20 mouse cellular contexts compared by ENCODE assay signal in the genomic region with DNA sequence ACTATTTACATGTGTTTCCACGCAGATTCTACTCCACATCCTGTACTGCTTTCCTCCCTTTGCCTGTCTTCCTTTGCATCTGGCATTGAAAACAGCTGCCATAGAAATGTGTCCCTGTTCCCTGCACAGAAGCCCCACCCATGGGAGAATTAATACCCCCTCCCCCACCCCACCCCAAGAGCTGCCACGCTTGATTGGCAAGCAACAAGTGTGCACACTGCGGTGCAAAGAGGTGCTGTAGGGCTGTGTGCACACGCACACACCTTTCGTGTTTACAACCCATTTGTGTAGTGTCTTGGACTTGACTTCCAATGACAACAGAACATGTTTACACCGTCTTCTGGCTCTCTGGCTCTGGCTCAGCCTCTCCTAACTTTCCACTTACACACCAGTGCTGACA.
DNase-seq lines count a peak whose midpoint lies in the region; ATAC-seq and TF ChIP-seq lines count a peak whose summit lies in the region.
"Had no signal": no experiment of that assay in that cellular context is flagged by ENCODE, and none has a peak within 500 bp of the region (broad histone marks: within the 10 kb centered on the region; RNA-seq: fewer than 3 reads in every experiment).

No protein-coding gene starts in this region.

- DNase-seq in heart, postnatal 4 days = no peak
- no peak for DNase-seq in limb, embryonic 14.5 days (ENCODE audit: low spot score)
- DNase-seq in limb, embryonic 10.5 days (ENCODE audit: low spot score) = no peak
- DNase-seq in brain, adult 2 months (ENCODE audit: low read depth, low spot score) = peak; percentile 20
- DNase-seq: adrenal gland, postnatal 14 days; cerebellum, adult 18-20 months; cerebellum, adult 9-11 months; cerebellum, postnatal 36 days; gastrocnemius, postnatal 14 days; heart, adult 2 months; heart, postnatal 36 days had no signal

- H3K9ac ChIP-seq in heart, embryonic 12.5 days = no peak overlapping the region
- H3K9ac ChIP-seq in limb, embryonic 14.5 days (ENCODE audit: low read depth, low read length, severe bottlenecking) = no peak overlapping the region
- no peak overlapping the region for H3K9ac ChIP-seq in intestine, embryonic 16.5 days (ENCODE audit: low read depth, low read length)
- H3K9ac ChIP-seq in hindbrain, embryonic 13.5 days = no peak overlapping the region
- H3K9ac ChIP-seq: forebrain, embryonic 15.5 days; hindbrain, embryonic 14.5 days had no signal

- H3K4me1 ChIP-seq in heart, embryonic 12.5 days (replicated peaks) = peaks cover 8% of the 10 kb centered on the region
- H3K4me1 ChIP-seq in limb, embryonic 14.5 days (ENCODE audit: control insufficient read depth, insufficient read depth, low read length) = no peaks in the 10 kb centered on the region
- H3K4me1 ChIP-seq in limb, embryonic 10.5 days = no peaks in the 10 kb centered on the region
- no peaks in the 10 kb centered on the region for H3K4me1 ChIP-seq in intestine, embryonic 16.5 days (ENCODE audit: control insufficient read depth, insufficient read depth, low read length)
- H3K4me1 ChIP-seq in hindbrain, embryonic 13.5 days (replicated peaks) = peaks cover 25% of the 10 kb centered on the region

- no peak overlapping the region for H3K4me3 ChIP-seq in heart, embryonic 12.5 days
- H3K4me3 ChIP-seq in limb, embryonic 14.5 days (replicated peaks; ENCODE audit: low read length) = no peak overlapping the region
- H3K4me3 ChIP-seq in limb, embryonic 10.5 days = no peak overlapping the region
- H3K4me3 ChIP-seq in intestine, embryonic 16.5 days (ENCODE audit: low read length) = no peak overlapping the region
- no peak overlapping the region for H3K4me3 ChIP-seq in hindbrain, embryonic 13.5 days
- H3K4me3 ChIP-seq: forebrain, embryonic 15.5 days; heart, adult 2 months had no signal

- H3K36me3 ChIP-seq in heart, embryonic 12.5 days = no peaks in the 10 kb centered on the region
- H3K36me3 ChIP-seq in limb, embryonic 14.5 days (ENCODE audit: control insufficient read depth, insufficient read depth, low read length) = no peaks in the 10 kb centered on the region
- no peaks in the 10 kb centered on the region for H3K36me3 ChIP-seq in limb, embryonic 10.5 days
- no peaks in the 10 kb centered on the region for H3K36me3 ChIP-seq in intestine, embryonic 16.5 days (ENCODE audit: control insufficient read depth, insufficient read depth, low read length)
- H3K36me3 ChIP-seq in hindbrain, embryonic 13.5 days = no peaks in the 10 kb centered on the region
- H3K36me3 ChIP-seq: forebrain, embryonic 15.5 days had no signal

- 69% methylated on average over 6 of the region's 6 CpGs for WGBS in heart, embryonic 12.5 days
- WGBS in limb, embryonic 14.5 days = 77% methylated on average over 6 of the region's 6 CpGs
- 89% methylated on average over 6 of the region's 6 CpGs for WGBS in limb, embryonic 10.5 days
- WGBS in intestine, embryonic 16.5 days = 64% methylated on average over 6 of the region's 6 CpGs
- 77% methylated on average over 6 of the region's 6 CpGs for WGBS in hindbrain, embryonic 13.5 days

- no peak for TF ChIP-seq POLR2A in limb, embryonic 14.5 days (IDR thresholded peaks at IDR 0.05; ENCODE audit: borderline replicate concordance, extremely low read depth, insufficient read depth, insufficient read length)

- H3K4me2 ChIP-seq in heart, embryonic 12.5 days = 0 out of 2 replicates have a peak overlapping the region, but pooled peaks have one; percentile 11
- no peak overlapping the region for H3K4me2 ChIP-seq in limb, embryonic 14.5 days (replicated peaks; ENCODE audit: low read depth, low read length, severe bottlenecking)
- 0 out of 2 replicates have a peak overlapping the region, but pooled peaks have one; percentile 0 for H3K4me2 ChIP-seq in intestine, embryonic 16.5 days (ENCODE audit: low read depth, low read length)
- no peak overlapping the region for H3K4me2 ChIP-seq in hindbrain, embryonic 13.5 days
- H3K4me2 ChIP-seq: forebrain, embryonic 15.5 days; heart, embryonic 11.5 days; hindbrain, embryonic 14.5 days had no signal

- H3K27me3 ChIP-seq in heart, embryonic 12.5 days (replicated peaks) = no peaks in the 10 kb centered on the region
- H3K27me3 ChIP-seq in limb, embryonic 14.5 days (ENCODE audit: control insufficient read depth, insufficient read depth, low read length) = no peaks in the 10 kb centered on the region
- no peaks in the 10 kb centered on the region for H3K27me3 ChIP-seq in limb, embryonic 10.5 days (ENCODE audit: low read depth, poor library complexity, severe bottlenecking)
- no peaks in the 10 kb centered on the region for H3K27me3 ChIP-seq in intestine, embryonic 16.5 days (replicated peaks; ENCODE audit: control insufficient read depth, insufficient read depth, low read length)
- H3K27me3 ChIP-seq in hindbrain, embryonic 13.5 days = no peaks in the 10 kb centered on the region
- H3K27me3 ChIP-seq: CH12.LX; forebrain, embryonic 15.5 days; Patski had no signal

- no peak for ATAC-seq in heart, embryonic 12.5 days (ENCODE audit: insufficient number of reproducible peaks, low FRiP score)
- ATAC-seq in limb, embryonic 14.5 days (ENCODE audit: low FRiP score, low read depth) = peak; percentile 62; the same call in 1 of the 2 replicates
- ATAC-seq in intestine, embryonic 16.5 days = no peak
- ATAC-seq in hindbrain, embryonic 13.5 days (ENCODE audit: low FRiP score) = no peak
- ATAC-seq: activated CD4-positive, CD25-positive, alpha-beta regulatory T cell, adult 4 months; forebrain, embryonic 15.5 days; Patski had no signal

- no peaks in the 10 kb centered on the region for H3K9me3 ChIP-seq in heart, embryonic 12.5 days (replicated peaks)
- no peaks in the 10 kb centered on the region for H3K9me3 ChIP-seq in limb, embryonic 14.5 days (ENCODE audit: control insufficient read depth, low read length)
- H3K9me3 ChIP-seq in limb, embryonic 10.5 days (replicated peaks) = no peaks in the 10 kb centered on the region
- no peaks in the 10 kb centered on the region for H3K9me3 ChIP-seq in intestine, embryonic 16.5 days (ENCODE audit: control insufficient read depth, low read length)
- H3K9me3 ChIP-seq in hindbrain, embryonic 13.5 days = no peaks in the 10 kb centered on the region
- H3K9me3 ChIP-seq: forebrain, embryonic 15.5 days had no signal

- H3K27ac ChIP-seq in heart, embryonic 12.5 days (ENCODE audit: poor library complexity, severe bottlenecking) = no peak overlapping the region
- no peak overlapping the region for H3K27ac ChIP-seq in limb, embryonic 14.5 days (replicated peaks; ENCODE audit: low read depth, low read length)
- no peak overlapping the region for H3K27ac ChIP-seq in limb, embryonic 10.5 days
- no peak overlapping the region for H3K27ac ChIP-seq in intestine, embryonic 16.5 days (ENCODE audit: low read length)
- no peak overlapping the region for H3K27ac ChIP-seq in hindbrain, embryonic 13.5 days
- H3K27ac ChIP-seq: forebrain, embryonic 15.5 days; heart, adult 2 months had no signal

Comparison
In these comparisons a context has a peak if more than half of its experiments do, and no peak if none do; other contexts are left out.
1. H3K4me2 ChIP-seq: peak in heart, embryonic 12.5 days (single experiment) and intestine, embryonic 16.5 days (single experiment); none in limb, embryonic 14.5 days (single experiment) and hindbrain, embryonic 13.5 days (single experiment).